In the genomic region with DNA sequence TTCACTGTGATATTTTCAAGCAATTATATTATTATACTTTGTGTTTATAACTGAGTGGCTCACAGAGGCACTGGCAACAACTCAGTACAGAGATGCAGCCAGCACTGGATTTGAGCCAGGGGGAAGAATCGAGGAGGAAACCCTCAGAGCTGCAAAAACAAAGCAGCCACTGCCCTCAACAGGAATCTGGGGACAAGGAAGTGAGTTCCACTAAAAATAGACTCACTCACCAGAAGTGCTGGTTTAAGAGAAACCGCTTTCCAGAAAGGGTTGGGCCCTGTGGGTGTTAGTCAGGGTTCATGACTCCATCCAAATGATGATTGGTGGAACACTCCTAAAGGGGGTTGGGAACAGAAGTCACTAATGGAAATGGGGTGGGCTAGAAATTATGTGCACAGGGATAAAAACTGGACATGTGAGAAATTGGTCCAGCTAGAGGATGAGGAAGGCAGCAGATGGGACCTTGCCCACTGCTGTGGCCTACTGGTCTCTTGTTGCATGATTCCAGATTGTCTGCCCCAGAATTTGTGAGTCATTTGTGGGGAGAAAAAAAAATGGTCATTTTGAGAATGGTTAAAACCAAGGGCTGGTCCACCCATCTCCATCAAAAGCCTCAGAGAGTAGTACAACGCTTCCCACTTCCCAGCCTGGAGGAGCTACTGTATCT, we compare ENCODE assay signal across 9 mouse cellular contexts. TPM values are rescaled to one million over a fixed set of nuclear protein-coding genes. Genes with fewer than 3 reads are reported as not detected.
A peak's percentile ranks its signal among the peaks of the same experiment; 100 is the strongest.
DNase-seq lines count a peak whose midpoint lies in the region; ATAC-seq lines count a peak whose summit lies in the region.
"Had no signal": no experiment of that assay in that cellular context is flagged by ENCODE, and none has a peak within 500 bp of the region (broad histone marks: within the 10 kb centered on the region; RNA-seq: fewer than 3 reads in every experiment).

No protein-coding gene starts in this region.

- H3K4me3 ChIP-seq in heart, embryonic 10.5 days = no peak overlapping the region
- no peak overlapping the region for H3K4me3 ChIP-seq in macrophage (ENCODE audit: inconsistent target)
- no peak overlapping the region for H3K4me3 ChIP-seq in hindbrain, embryonic 14.5 days (replicated peaks; ENCODE audit: low read length)
- H3K4me3 ChIP-seq: erythroblast, embryonic 14.5 days had no signal

- H3K4me1 ChIP-seq in heart, embryonic 10.5 days = 0 out of 2 replicates have a peak, but pooled peaks cover 8% of the 10 kb centered on the region
- H3K4me1 ChIP-seq in hindbrain, embryonic 14.5 days (replicated peaks; ENCODE audit: control insufficient read depth, insufficient read depth, low read length) = no peaks in the 10 kb centered on the region

- peak; percentile 99 for DNase-seq in heart, adult 11 months
- DNase-seq in heart, embryonic 10.5 days (ENCODE audit: low spot score) = no peak
- DNase-seq in adrenal gland, adult 2 months = peak; percentile 66
- DNase-seq in heart, adult 9 months (ENCODE audit: low spot score in 2 of 2) = peak; percentile 89 to 95
- peak; percentile 85 to 88 for DNase-seq in kidney, postnatal 25 days
- no peak for DNase-seq in retina, embryonic 14.5 days (ENCODE audit: low spot score)
- no peak for DNase-seq in hindbrain, embryonic 14.5 days (ENCODE audit: low spot score)

- WGBS in heart, embryonic 10.5 days = 35% methylated on average over 3 of the region's 3 CpGs
- 6% methylated on average over 3 of the region's 3 CpGs for WGBS in macrophage (ENCODE audit: missing documents)
- 72% methylated on average over 3 of the region's 3 CpGs for WGBS in hindbrain, embryonic 14.5 days

- H3K27me3 ChIP-seq in heart, embryonic 10.5 days (ENCODE audit: insufficient read depth, poor library complexity, severe bottlenecking) = no peaks in the 10 kb centered on the region
- H3K27me3 ChIP-seq in hindbrain, embryonic 14.5 days (ENCODE audit: control insufficient read depth, insufficient read depth, low read length) = no peaks in the 10 kb centered on the region

- H3K9me3 ChIP-seq in heart, embryonic 10.5 days = no peaks in the 10 kb centered on the region
- no peaks in the 10 kb centered on the region for H3K9me3 ChIP-seq in hindbrain, embryonic 14.5 days (ENCODE audit: control insufficient read depth, low read length)

- H3K9ac ChIP-seq in hindbrain, embryonic 14.5 days = no peak overlapping the region

- no peaks in the 10 kb centered on the region for H3K79me2 ChIP-seq in macrophage (ENCODE audit: inconsistent target)

- no peak overlapping the region for H3K27ac ChIP-seq in heart, embryonic 10.5 days
- H3K27ac ChIP-seq in macrophage = peak overlapping the region; percentile 97
- no peak overlapping the region for H3K27ac ChIP-seq in hindbrain, embryonic 14.5 days

- no peak overlapping the region for H3K4me2 ChIP-seq in hindbrain, embryonic 14.5 days (replicated peaks)

- no peaks in the 10 kb centered on the region for H3K36me3 ChIP-seq in heart, embryonic 10.5 days
- H3K36me3 ChIP-seq in macrophage (ENCODE audit: inconsistent target) = no peaks in the 10 kb centered on the region
- no peaks in the 10 kb centered on the region for H3K36me3 ChIP-seq in hindbrain, embryonic 14.5 days (replicated peaks; ENCODE audit: control insufficient read depth, insufficient read depth)

- ATAC-seq in hindbrain, embryonic 14.5 days (ENCODE audit: low FRiP score) = no peak

RNA-seq across cellular contexts. Expression of gene Xdh, which starts 20.5 kb away (rescaled TPM):
- polyA plus RNA-seq in heart, embryonic 10.5 days (2016; fragmentation: Nextera tagmentation; extraction: Ambion mirVana) = 0.05 and 0.16 TPM in 2 replicates
- total RNA-seq in adrenal gland, adult 2 months (2021) = 100 to 1,000 TPM; 290 to 422 TPM
- polyA plus RNA-seq in adrenal gland, adult 2 months (2012; rRNA removed) = 92.2 and 161 TPM in 2 replicates
- 1,000 to 10,000 TPM; 1,375 to 3,744 (median 2,180) TPM for total RNA-seq in macrophage (2018; cell fraction: chromatin; rRNA removed)
- 100 to 1,000 TPM; 137 to 252 (median 189) TPM for total RNA-seq in macrophage (2018; cell fraction: cytosol; rRNA removed)
- total RNA-seq in macrophage (2018; cell fraction: nucleus; rRNA removed) = 1,000 to 10,000 TPM in 7 of 26 experiments, 100 to 1,000 TPM in 19; 475 to 1,395 (median 872) TPM
- 183 to 281 TPM (median 265 TPM) in 3 replicates for polyA plus RNA-seq in macrophage (2018)
- 0.16 and 0.24 TPM in 2 replicates for polyA plus RNA-seq in hindbrain, embryonic 14.5 days (2014; fragmentation: Nextera tagmentation; extraction: Ambion mirVana)

Comparison
In these comparisons a context has a peak if more than half of its experiments do, and no peak if none do; other contexts are left out.
1. DNase-seq: peak in heart, adult 11 months (single experiment), adrenal gland, adult 2 months (single experiment), heart, adult 9 months (2 of 2) and kidney, postnatal 25 days (2 of 2); none in heart, embryonic 10.5 days (single experiment), retina, embryonic 14.5 days (single experiment) and hindbrain, embryonic 14.5 days (single experiment).
2. RNA of gene Xdh, which starts 20.5 kb away (polyA plus RNA-seq): 183 to 281 TPM in macrophage and 92.2 to 161 TPM in adrenal gland, adult 2 months; 0.16 to 0.24 TPM in hindbrain, embryonic 14.5 days and 0.05 to 0.16 TPM in heart, embryonic 10.5 days; every median in the first group is over 10 times any median in the second.